In genomic region chr8:113383974-113384373, GRCm38 (mm10) we compare ENCODE assay signal across 14 mouse cellular contexts.
DNase-seq lines count a peak whose midpoint lies in the region; ATAC-seq and TF ChIP-seq lines count a peak whose summit lies in the region.
"Had no signal": no experiment of that assay in that cellular context is flagged by ENCODE, and none has a peak within 500 bp of the region (broad histone marks: within the 10 kb centered on the region; RNA-seq: fewer than 3 reads in every experiment).

No protein-coding gene starts in this region.

- DNase-seq in adrenal gland, adult 2 months, result peak; percentile 11
- no peak for DNase-seq in adrenal gland, postnatal 25 days
- DNase-seq in midbrain, embryonic 11.5 days (ENCODE audit: low spot score, missing footprints), result peak; percentile 44
- DNase-seq in lung, embryonic 14.5 days, result peak; percentile 53
- DNase-seq in gastrocnemius, postnatal 25 days, result no peak
- no peak for DNase-seq in spleen, adult 18-20 months
- DNase-seq: gastrocnemius, postnatal 10 days; kidney, adult 11 months; layer of hippocampus, postnatal 36 days; liver, postnatal 0 days had no signal

- no peak overlapping the region for H3K9ac ChIP-seq in midbrain, embryonic 11.5 days (ENCODE audit: low read length)
- no peak overlapping the region for H3K9ac ChIP-seq in midbrain, embryonic 16.5 days (ENCODE audit: low read depth, low read length)
- H3K9ac ChIP-seq in lung, embryonic 14.5 days, result no peak overlapping the region
- H3K9ac ChIP-seq: forebrain, embryonic 15.5 days; limb, embryonic 12.5 days; liver, postnatal 0 days had no signal

- H3K4me1 ChIP-seq in midbrain, embryonic 11.5 days (ENCODE audit: control insufficient read depth, insufficient read depth, low read length), result no peaks in the 10 kb centered on the region
- H3K4me1 ChIP-seq in midbrain, embryonic 16.5 days (ENCODE audit: control insufficient read depth, insufficient read depth, low read length), result no peaks in the 10 kb centered on the region
- H3K4me1 ChIP-seq in lung, embryonic 14.5 days (ENCODE audit: insufficient read depth), result no peaks in the 10 kb centered on the region
- H3K4me1 ChIP-seq: limb, embryonic 12.5 days had no signal

- H3K27ac ChIP-seq in midbrain, embryonic 11.5 days (ENCODE audit: low read depth, low read length), result no peak overlapping the region
- no peak overlapping the region for H3K27ac ChIP-seq in midbrain, embryonic 16.5 days (ENCODE audit: low read length)
- no peak overlapping the region for H3K27ac ChIP-seq in lung, embryonic 14.5 days (ENCODE audit: low read depth)
- H3K27ac ChIP-seq: forebrain, embryonic 15.5 days; limb, embryonic 12.5 days had no signal

- H3K4me2 ChIP-seq in midbrain, embryonic 11.5 days, result no peak overlapping the region
- no peak overlapping the region for H3K4me2 ChIP-seq in midbrain, embryonic 16.5 days (ENCODE audit: low read length)
- H3K4me2 ChIP-seq in lung, embryonic 14.5 days, result no peak overlapping the region
- H3K4me2 ChIP-seq: forebrain, embryonic 15.5 days; limb, embryonic 12.5 days had no signal

- no peak overlapping the region for H3K4me3 ChIP-seq in midbrain, embryonic 11.5 days (ENCODE audit: low read depth, low read length)
- H3K4me3 ChIP-seq in midbrain, embryonic 16.5 days (ENCODE audit: low read depth, low read length), result no peak overlapping the region
- H3K4me3 ChIP-seq in lung, embryonic 14.5 days (ENCODE audit: low read depth, low read length), result no peak overlapping the region
- H3K4me3 ChIP-seq: forebrain, embryonic 15.5 days; limb, embryonic 12.5 days had no signal

- no peak for ATAC-seq in midbrain, embryonic 11.5 days (ENCODE audit: low FRiP score)
- no peak for ATAC-seq in midbrain, embryonic 16.5 days
- peak; percentile 83 for ATAC-seq in lung, embryonic 14.5 days (ENCODE audit: insufficient read depth)
- ATAC-seq in activated CD4-positive, CD25-positive, alpha-beta regulatory T cell, adult 4 months, result no peak
- ATAC-seq: forebrain, embryonic 15.5 days; liver, postnatal 0 days had no signal

- TF ChIP-seq CTCF in lung, embryonic 14.5 days (IDR thresholded peaks at IDR 0.05; ENCODE audit: low read depth), result no peak

- 86% methylated on average over 4 of the region's 4 CpGs for WGBS in midbrain, embryonic 11.5 days
- WGBS in midbrain, embryonic 16.5 days, result 59% methylated on average over 4 of the region's 4 CpGs
- 17% methylated on average over 4 of the region's 4 CpGs for WGBS in lung, embryonic 14.5 days

- H3K36me3 ChIP-seq in midbrain, embryonic 11.5 days (ENCODE audit: control insufficient read depth, insufficient read depth, low read length), result no peaks in the 10 kb centered on the region
- H3K36me3 ChIP-seq in midbrain, embryonic 16.5 days (ENCODE audit: control insufficient read depth, insufficient read depth, low read length), result no peaks in the 10 kb centered on the region
- H3K36me3 ChIP-seq in lung, embryonic 14.5 days (ENCODE audit: insufficient read depth), result no peaks in the 10 kb centered on the region
- H3K36me3 ChIP-seq: forebrain, embryonic 15.5 days; limb, embryonic 12.5 days had no signal

- H3K27me3 ChIP-seq in midbrain, embryonic 11.5 days (ENCODE audit: control insufficient read depth, insufficient read depth, low read length), result no peaks in the 10 kb centered on the region
- H3K27me3 ChIP-seq in midbrain, embryonic 16.5 days (ENCODE audit: control insufficient read depth, insufficient read depth, low read depth, low read length), result no peaks in the 10 kb centered on the region
- H3K27me3 ChIP-seq in lung, embryonic 14.5 days (ENCODE audit: insufficient read depth, low read length), result no peaks in the 10 kb centered on the region
- H3K27me3 ChIP-seq: forebrain, embryonic 15.5 days; limb, embryonic 12.5 days had no signal

- H3K9me3 ChIP-seq in midbrain, embryonic 11.5 days (ENCODE audit: control insufficient read depth, low read length), result no peaks in the 10 kb centered on the region
- H3K9me3 ChIP-seq in midbrain, embryonic 16.5 days (replicated peaks; ENCODE audit: control insufficient read depth, low read length, poor library complexity, severe bottlenecking), result no peaks in the 10 kb centered on the region
- no peaks in the 10 kb centered on the region for H3K9me3 ChIP-seq in lung, embryonic 14.5 days (ENCODE audit: low read depth, low read length)
- H3K9me3 ChIP-seq: forebrain, embryonic 15.5 days; limb, embryonic 12.5 days had no signal

Comparison
In these comparisons a context has a peak if more than half of its experiments do, and no peak if none do; other contexts are left out.
1. DNase-seq: peak in adrenal gland, adult 2 months (single experiment), midbrain, embryonic 11.5 days (single experiment) and lung, embryonic 14.5 days (single experiment); none in adrenal gland, postnatal 25 days (single experiment), gastrocnemius, postnatal 25 days (single experiment) and spleen, adult 18-20 months (0 of 2).